Mouse (Mus musculus) fat pad, adult 2 months (tissue): ENCODE data around the gene Tet3.
"Not testable (repeated sequence)": the region's sequence is repeated elsewhere in the genome, so short reads cannot be mapped to it uniquely, and the experiment has no call there.

ENCODE experiments used
- DNase-seq: peaks from one replicate; pipeline ENCODE4 v3.0.0-alpha.2; 2011; ENCODE audit warnings: low read depth, low spot score; ENCODE audit errors: extremely low read depth

Gene Tet3

GRCm38 (mm10) chr6:83345285-83345684 lies 113.6 kb downstream of the Tet3 start:
- DNase-seq: not testable (repeated sequence)

- no peak for DNase-seq
These were observed 115.9 kb downstream of the Tet3 start for GRCm38 (mm10) chr6:83342957-83343356.

GRCm38 (mm10) chr6:83341387-83341786 lies 117.5 kb downstream of the Tet3 start:
- no peak for DNase-seq

- DNase-seq: no peak
These were observed 131.2 kb downstream of the Tet3 start for GRCm38 (mm10) chr6:83327591-83328190.

GRCm38 (mm10) chr6:83326761-83327160 lies 132.1 kb downstream of the Tet3 start:
- DNase-seq: no peak

- no peak for DNase-seq
These were observed 132.5 kb downstream of the Tet3 start for GRCm38 (mm10) chr6:83326394-83326736.

- DNase-seq: peak; percentile 56
These were observed 133.1 kb downstream of the Tet3 start, which contains the start of the genes Mthfd2 and Mob1a for GRCm38 (mm10) chr6:83325525-83326393. Gene Mthfd2, minus strand, starts transcription at chr6:83325908. Gene Mob1a, plus strand, starts transcription at chr6:83326016.

GRCm38 (mm10) chr6:83323652-83324419 lies 135.0 kb downstream of the Tet3 start:
- no peak for DNase-seq

GRCm38 (mm10) chr6:83322794-83323193 lies 136.1 kb downstream of the Tet3 start:
- DNase-seq: peak; percentile 100

GRCm38 (mm10) chr6:83321927-83322326 lies 137.0 kb downstream of the Tet3 start:
- no peak for DNase-seq

- no peak for DNase-seq
These were observed 141.7 kb downstream of the Tet3 start for GRCm38 (mm10) chr6:83317108-83317741.

- no peak for DNase-seq
These were observed 142.9 kb downstream of the Tet3 start for GRCm38 (mm10) chr6:83316022-83316421.

- DNase-seq: peak; percentile 73
These were observed 143.6 kb downstream of the Tet3 start for GRCm38 (mm10) chr6:83315293-83315692.

GRCm38 (mm10) chr6:83312514-83312913 lies 146.4 kb downstream of the Tet3 start:
- no peak for DNase-seq
